Mouse (Mus musculus) bone marrow, adult 2 months (tissue): Measurements from ENCODE around the gene Cotl1.

Source experiments
- CTCF ChIP-seq: fragments of 200-500 bp; IDR thresholded peaks from 2 replicates; pipeline ENCODE4 v1.5.1; 2011; ENCODE audit warnings: low read length, control low read depth; ENCODE audit not compliant: control insufficient read depth, insufficient read depth
- POLR2A ChIP-seq: fragments of 200-500 bp; IDR thresholded peaks from 2 replicates; pipeline ENCODE4 v1.6.1; 2011; ENCODE audit warnings: low read depth, mild to moderate bottlenecking, control low read depth, low read length, borderline replicate concordance; ENCODE audit not compliant: control insufficient read depth

- TF ChIP-seq CTCF = no peak
- no peak for TF ChIP-seq POLR2A
Observed at GRCm38 (mm10) chr8:119776668-119777245, 63.6 kb downstream of the Cotl1 start.
